Mouse (Mus musculus) heart, postnatal 14 days (tissue): ENCODE results near the gene Ssna1. TPM values are rescaled to one million over a fixed set of nuclear protein-coding genes. Genes with fewer than 3 reads are reported as not detected.

Source experiments
- total RNA-seq, 2 experiments: library from RNA; stranded (reverse); gene quantifications; 2 replicates each; pipeline ENCODE4 v1.2.3; 2021

Gene Ssna1
- total RNA-seq, 2 experiments from 2014 or later = 38.3 to 46.9 TPM

Other genes starting within 250 kb of the Ssna1 start
- gene Nsmf, start 218.1 kb downstream of the Ssna1 start, total RNA-seq = 10 to 100 TPM; 33.6 to 35.4 TPM
- gene Entpd8, start 192.1 kb downstream of the Ssna1 start, total RNA-seq = not detected
- gene Noxa1, start 177.3 kb downstream of the Ssna1 start, total RNA-seq = not detected
- gene Nrarp, start 91.7 kb downstream of the Ssna1 start, total RNA-seq = 10 to 100 TPM; 14.0 to 15.0 TPM
- 1 to 10 TPM; 5.0 to 5.5 TPM for gene Tor4a, start 75.6 kb downstream of the Ssna1 start, total RNA-seq
- gene Nelfb, start 60.9 kb downstream of the Ssna1 start, total RNA-seq = 10 to 100 TPM; 35.7 to 36.2 TPM
- not detected for gene Stpg3, start 57.8 kb downstream of the Ssna1 start, total RNA-seq
- gene Fam166a, start 53.7 kb downstream of the Ssna1 start, total RNA-seq = not detected
- 100 to 1,000 TPM; 205 to 231 TPM for gene Tubb4b, start 47.7 kb downstream of the Ssna1 start, total RNA-seq
- not detected for gene Slc34a3, start 38.1 kb downstream of the Ssna1 start, total RNA-seq
- gene Rnf224, start 35.7 kb downstream of the Ssna1 start, total RNA-seq = not detected
- gene Rnf208, start 30.2 kb downstream of the Ssna1 start, total RNA-seq = under 1 TPM; 0.41 to 0.63 TPM
- not detected for gene Cysrt1, start 30.0 kb downstream of the Ssna1 start, total RNA-seq
- 1 to 10 TPM; 1.9 to 2.4 TPM for gene AL732309.1, start 25.6 kb downstream of the Ssna1 start, total RNA-seq
- gene Tmem203, start 17.0 kb downstream of the Ssna1 start, total RNA-seq = 10 to 100 TPM; 12.7 to 13.4 TPM
- gene Tprn, start 9.8 kb downstream of the Ssna1 start, total RNA-seq = 1 to 10 TPM; 5.7 to 7.6 TPM
- 10 to 100 TPM; 44.0 to 44.1 TPM for gene Anapc2, start within 50 bp of the Ssna1 start, total RNA-seq
- not detected for gene Tmem210, start 15.7 kb upstream of the Ssna1 start, total RNA-seq
- gene Lrrc26, start 17.5 kb upstream of the Ssna1 start, total RNA-seq = under 1 TPM in 1 of 2 experiments, not detected in 1; 0.55 TPM
- not detected for gene Grin1, start 46.7 kb upstream of the Ssna1 start, total RNA-seq
- 10 to 100 TPM; 22.1 to 22.2 TPM for gene Man1b1, start 59.9 kb upstream of the Ssna1 start, total RNA-seq
- gene Dpp7, start 83.9 kb upstream of the Ssna1 start, total RNA-seq = 1 to 10 TPM; 2.7 to 3.9 TPM
- 1 to 10 TPM; 4.5 to 6.0 TPM for gene Uap1l1, start 93.2 kb upstream of the Ssna1 start, total RNA-seq
- 1 to 10 TPM in 1 of 2 experiments, under 1 TPM in 1; 0.88 to 1.5 TPM for gene Sapcd2, start 99.9 kb upstream of the Ssna1 start, total RNA-seq
- gene Entpd2, start 123.4 kb upstream of the Ssna1 start, total RNA-seq = 10 to 100 TPM; 16.1 to 17.0 TPM
- 10 to 100 TPM; 33.8 to 37.1 TPM for gene Npdc1, start 126.9 kb upstream of the Ssna1 start, total RNA-seq
- gene Fut7, start 150.8 kb upstream of the Ssna1 start, total RNA-seq = not detected
- 10 to 100 TPM; 22.0 to 24.4 TPM for gene Abca2, start 156.3 kb upstream of the Ssna1 start, total RNA-seq
- gene Clic3, start 184.4 kb upstream of the Ssna1 start, total RNA-seq = 1 to 10 TPM; 3.0 to 3.9 TPM
- 10 to 100 TPM; 22.9 to 23.4 TPM for gene Paxx, start 188.7 kb upstream of the Ssna1 start, total RNA-seq
- gene Ptgds, start 197.6 kb upstream of the Ssna1 start, total RNA-seq = 10 to 100 TPM; 30.9 to 38.6 TPM
- not detected for gene Lcn12, start 221.5 kb upstream of the Ssna1 start, total RNA-seq
- 10 to 100 TPM; 92.0 to 96.2 TPM for gene Fbxw5, start 228.3 kb upstream of the Ssna1 start, total RNA-seq
- gene C8g, start 229.3 kb upstream of the Ssna1 start, total RNA-seq = under 1 TPM; 0.51 to 0.98 TPM